Comparison of ENCODE assay signal across 9 mouse cellular contexts in the genomic region with DNA sequence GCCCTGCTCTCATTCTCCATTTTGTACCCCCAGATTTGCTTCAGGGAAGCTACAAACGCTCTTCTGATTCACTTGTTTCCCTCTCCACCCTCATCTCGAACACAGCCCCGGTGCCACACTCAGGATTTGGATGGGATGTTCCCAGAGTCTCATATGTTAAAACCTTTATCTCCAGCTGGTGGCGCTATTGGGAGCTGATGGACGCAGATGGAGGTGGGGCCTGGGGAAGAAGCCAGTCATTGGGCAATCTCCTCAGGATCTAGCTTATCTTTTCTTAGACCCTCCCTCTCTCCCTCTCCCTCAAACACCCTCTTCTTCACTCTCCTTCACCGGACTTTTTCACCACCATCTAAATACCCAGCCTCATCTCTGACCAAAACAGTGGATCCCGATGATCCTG. TPM values are rescaled to one million over a fixed set of nuclear protein-coding genes. Genes with fewer than 3 reads are reported as not detected.
A peak's percentile ranks its signal among the peaks of the same experiment; 100 is the strongest.
DNase-seq lines count a peak whose midpoint lies in the region; ATAC-seq and TF ChIP-seq lines count a peak whose summit lies in the region.
"Had no signal": no experiment of that assay in that cellular context is flagged by ENCODE, and none has a peak within 500 bp of the region (broad histone marks: within the 10 kb centered on the region; RNA-seq: fewer than 3 reads in every experiment).

No protein-coding gene starts in this region.

- no peak overlapping the region for H3K9ac ChIP-seq in kidney, embryonic 16.5 days (replicated peaks; ENCODE audit: low read length)
- no peak overlapping the region for H3K9ac ChIP-seq in forebrain, embryonic 15.5 days (replicated peaks)

- 37% methylated on average over 7 of the region's 7 CpGs for WGBS in kidney, embryonic 16.5 days
- 42% methylated on average over 7 of the region's 7 CpGs for WGBS in large intestine, adult 2 months
- WGBS in forebrain, embryonic 15.5 days = 34% methylated on average over 7 of the region's 7 CpGs

- no peaks in the 10 kb centered on the region for H3K9me3 ChIP-seq in kidney, embryonic 16.5 days (ENCODE audit: low read length)
- H3K9me3 ChIP-seq in forebrain, embryonic 15.5 days = no peaks in the 10 kb centered on the region

- H3K27ac ChIP-seq in kidney, embryonic 16.5 days (ENCODE audit: low read length) = no peak overlapping the region
- H3K27ac ChIP-seq in forebrain, embryonic 15.5 days (replicated peaks) = no peak overlapping the region

- DNase-seq in kidney, adult 8-10 months = peak; percentile 29 to 35
- peak; percentile 15 for DNase-seq in T-cell, adult 2 months (ENCODE audit: low spot score)
- DNase-seq in cerebellum, postnatal 10 days = peak; percentile 58 to 60
- DNase-seq in large intestine, adult 2 months (ENCODE audit: low read depth, low spot score) = peak; percentile 40
- DNase-seq in retina, postnatal 1 day = peak; percentile 50

- H3K4me3 ChIP-seq in kidney, embryonic 16.5 days (ENCODE audit: low read length) = no peak overlapping the region
- no peak overlapping the region for H3K4me3 ChIP-seq in C2C12 (ENCODE audit: insufficient read depth, poor library complexity, severe bottlenecking)
- H3K4me3 ChIP-seq in forebrain, embryonic 15.5 days = no peak overlapping the region

- no peaks in the 10 kb centered on the region for H3K27me3 ChIP-seq in kidney, embryonic 16.5 days (ENCODE audit: insufficient read depth, low read length)
- no peaks in the 10 kb centered on the region for H3K27me3 ChIP-seq in C2C12 (ENCODE audit: control insufficient read depth, insufficient read depth, insufficient read length)
- no peaks in the 10 kb centered on the region for H3K27me3 ChIP-seq in forebrain, embryonic 15.5 days

- no peaks in the 10 kb centered on the region for H3K4me1 ChIP-seq in kidney, embryonic 16.5 days (ENCODE audit: insufficient read depth, low read length)
- H3K4me1 ChIP-seq in forebrain, embryonic 15.5 days = no peaks in the 10 kb centered on the region

- no peaks in the 10 kb centered on the region for H3K79me3 ChIP-seq in C2C12 (ENCODE audit: low read depth)

- H3K36me3 ChIP-seq in kidney, embryonic 16.5 days (ENCODE audit: insufficient read depth, low read length) = no peaks in the 10 kb centered on the region
- H3K36me3 ChIP-seq in C2C12 (ENCODE audit: control insufficient read depth, insufficient read depth) = no peaks in the 10 kb centered on the region
- H3K36me3 ChIP-seq in forebrain, embryonic 15.5 days = no peaks in the 10 kb centered on the region

- no peaks in the 10 kb centered on the region for H3K79me2 ChIP-seq in C2C12 (ENCODE audit: control insufficient read depth, insufficient read depth)

- no peak overlapping the region for H3K4me2 ChIP-seq in kidney, embryonic 16.5 days (replicated peaks; ENCODE audit: low read depth, low read length)
- no peak overlapping the region for H3K4me2 ChIP-seq in forebrain, embryonic 15.5 days (replicated peaks)

- H3ac ChIP-seq in C2C12 (ENCODE audit: control insufficient read depth, insufficient read length, low read depth) = no peak overlapping the region

- ATAC-seq in kidney, embryonic 16.5 days (ENCODE audit: low FRiP score, low TSS enrichment) = no peak
- no peak for ATAC-seq in forebrain, embryonic 15.5 days (replicated peaks)

- TF ChIP-seq CTCF in C2C12 (IDR thresholded peaks at IDR 0.05; ENCODE audit: control insufficient read depth, insufficient read depth, insufficient read length) = no peak

TF ChIP-seq in C2C12, 6 proteins besides CTCF, POLR2A, EP300 and RAD21:
- TF ChIP-seq CEBPB (IDR thresholded peaks at IDR 0.05; ENCODE audit: low read depth) = peak; percentile 38
- TF ChIP-seq MAX (IDR thresholded peaks at IDR 0.05) = no peak

RNA-seq across cellular contexts. Expression of gene Neu2, which starts 31.9 kb away (rescaled TPM):
- 0.84 and 1.2 TPM in 2 replicates for polyA plus RNA-seq in kidney, embryonic 16.5 days (2015; fragmentation: Nextera tagmentation; extraction: Ambion mirVana)
- polyA plus RNA-seq in C2C12 (2012; fragmentation: generic; extraction: Trizol) = not detected
- 2.1 and 2.3 TPM in 2 replicates for polyA plus RNA-seq in large intestine, adult 2 months (2012; rRNA removed)
- polyA plus RNA-seq in forebrain, embryonic 15.5 days (2015; fragmentation: Nextera tagmentation; extraction: Ambion mirVana) = 0.62 TPM in 1 of 2 replicates, not detected in the other
- polyA plus RNA-seq: limb, embryonic 11.5 days had no signal

RNA-seq across cellular contexts. Expression of gene Ngef, which starts 32.1 kb away (rescaled TPM):
- polyA plus RNA-seq in kidney, embryonic 16.5 days (2015; fragmentation: Nextera tagmentation; extraction: Ambion mirVana) = 2.0 and 2.7 TPM in 2 replicates
- polyA plus RNA-seq in C2C12 (2012; fragmentation: generic; extraction: Trizol) = 15.6 TPM
- polyA plus RNA-seq in large intestine, adult 2 months (2012; rRNA removed) = 16.7 and 21.0 TPM in 2 replicates
- polyA plus RNA-seq in forebrain, embryonic 15.5 days (2015; fragmentation: Nextera tagmentation; extraction: Ambion mirVana) = 20.8 and 21.9 TPM in 2 replicates
